Mouse (Mus musculus) thymus, adult 2 months (tissue): ENCODE measurements around the gene Plcb1. TPM values are rescaled to one million over a fixed set of nuclear protein-coding genes. Genes with fewer than 3 reads are reported as not detected.
"Not testable (repeated sequence)": the region's sequence is repeated elsewhere in the genome, so short reads cannot be mapped to it uniquely, and the experiment has no call there.

Experiments used
- DNase-seq: peaks from one replicate; pipeline ENCODE4 v3.0.0; 2021
- H3K27ac ChIP-seq: fragments of 200-500 bp; 2 replicates; pipeline ENCODE4 v1.5.1; 2012; ENCODE audit warnings: low read length, control low read depth; ENCODE audit not compliant: control insufficient read depth, insufficient read depth
- H3K27me3 ChIP-seq: fragments of 200-500 bp; 2 replicates; pipeline ENCODE4 v1.6.1; 2012; ENCODE audit warnings: mild to moderate bottlenecking, low read length, moderate library complexity, mixed read lengths; ENCODE audit not compliant: control insufficient read depth, insufficient read depth
- H3K36me3 ChIP-seq: fragments of 200-500 bp; 2 replicates; pipeline ENCODE4 v1.6.1; 2012; ENCODE audit warnings: mild to moderate bottlenecking, low read length, moderate library complexity; ENCODE audit not compliant: control insufficient read depth, insufficient read depth
- H3K4me1 ChIP-seq: fragments of 200-500 bp; replicated peaks from 2 replicates; pipeline ENCODE4 v1.6.1; 2012; ENCODE audit warnings: low read length; ENCODE audit not compliant: control insufficient read depth, insufficient read depth
- H3K4me3 ChIP-seq: fragments of 200-500 bp; 2 replicates; pipeline ENCODE4 v1.5.1; 2012; ENCODE audit warnings: mild to moderate bottlenecking, low read length, control low read depth, moderate library complexity; ENCODE audit not compliant: control insufficient read depth, insufficient read depth
- CTCF ChIP-seq: fragments of 200-500 bp; IDR thresholded peaks from 2 replicates; pipeline ENCODE4 v1.5.1; 2012; ENCODE audit warnings: mild to moderate bottlenecking, control low read depth, low read length, moderate library complexity, borderline replicate concordance; ENCODE audit not compliant: control insufficient read depth, poor library complexity, insufficient read depth; ENCODE audit errors: extremely low read depth
- POLR2A ChIP-seq: fragments of 200-500 bp; IDR thresholded peaks from 2 replicates; pipeline ENCODE4 v1.6.1; 2012; ENCODE audit warnings: mild to moderate bottlenecking, low read length, control low read depth, moderate library complexity; ENCODE audit not compliant: control insufficient read depth, poor library complexity, insufficient read depth; ENCODE audit errors: extremely low read depth
- WGBS: fragments of 180-500 bp; shearing (Covaris S2); methylation state at CpG from one replicate; pipeline ENCODE4 v1.1.7; 2018; 5-methylcytosine and 5-hydroxymethylcytosine counted together
- polyA plus RNA-seq: library from polyadenylated mRNA; depleted of rRNA; stranded (reverse); fragments of >200 nt; gene quantifications from 2 replicates; pipeline ENCODE4 v1.2.3, GENCODE M21; 2012

The Plcb1 gene
- polyA plus RNA-seq, 1 experiment, result 0.32 TPM

- Histone ChIP-seq H3K27me3 (no peaks in the 10 kb centered on the region), H3K4me1 (no peaks in the 10 kb centered on the region), H3K27ac (no peak overlapping the region), H3K4me3 (no peak overlapping the region), H3K36me3 (no peaks in the 10 kb centered on the region)
- WGBS, result 89% methylated on average over 9 of the region's 9 CpGs
- DNase-seq, result no peak
- TF ChIP-seq POLR2A (no peak), CTCF (no peak)
These were observed 203.9 kb downstream of the Plcb1 start for GRCm38 (mm10) chr2:134989650-134990292.

- no peak for TF ChIP-seq CTCF
- TF ChIP-seq POLR2A, result no peak
- WGBS, result 100% methylated on average over 1 of the region's 1 CpGs
- Histone ChIP-seq H3K4me3 (no peak overlapping the region), H3K36me3 (no peaks in the 10 kb centered on the region), H3K27me3 (no peaks in the 10 kb centered on the region), H3K4me1 (no peaks in the 10 kb centered on the region), H3K27ac (no peak overlapping the region)
- DNase-seq, result no peak
These were observed 221.3 kb downstream of the Plcb1 start for GRCm38 (mm10) chr2:135007134-135007533.

GRCm38 (mm10) chr2:135007885-135008284 lies 222.0 kb downstream of the Plcb1 start:
- 98% methylated on average over 2 of the region's 2 CpGs for WGBS
- H3K36me3 ChIP-seq, H3K27ac ChIP-seq, H3K27me3 ChIP-seq, H3K4me1 ChIP-seq, DNase-seq, H3K4me3 ChIP-seq: not testable (repeated sequence)

- no peak overlapping the region for H3K27ac ChIP-seq
- no peaks in the 10 kb centered on the region for H3K4me1 ChIP-seq
- WGBS, result 97% methylated on average over 8 of the region's 8 CpGs
- no peak for TF ChIP-seq POLR2A
- no peak for TF ChIP-seq CTCF
- H3K36me3 ChIP-seq, result no peaks in the 10 kb centered on the region
- no peak for DNase-seq
- no peak overlapping the region for H3K4me3 ChIP-seq
- H3K27me3 ChIP-seq, result no peaks in the 10 kb centered on the region
These were observed 224.5 kb downstream of the Plcb1 start for GRCm38 (mm10) chr2:135010371-135010770.

GRCm38 (mm10) chr2:135015501-135015900 lies 229.6 kb downstream of the Plcb1 start:
- Histone ChIP-seq H3K27ac (no peak overlapping the region), H3K4me3 (no peak overlapping the region), H3K4me1 (no peaks in the 10 kb centered on the region), H3K27me3 (no peaks in the 10 kb centered on the region), H3K36me3 (no peaks in the 10 kb centered on the region)
- DNase-seq, result no peak
- TF ChIP-seq CTCF, result no peak
- TF ChIP-seq POLR2A, result no peak
- WGBS, result 80% methylated on average over 6 of the region's 6 CpGs

- H3K4me3 ChIP-seq, result no peak overlapping the region
- WGBS, result 64% methylated on average over 1 of the region's 1 CpGs
- no peaks in the 10 kb centered on the region for H3K4me1 ChIP-seq
- no peaks in the 10 kb centered on the region for H3K36me3 ChIP-seq
- no peak overlapping the region for H3K27ac ChIP-seq
- no peak for TF ChIP-seq POLR2A
- TF ChIP-seq CTCF, result no peak
- no peaks in the 10 kb centered on the region for H3K27me3 ChIP-seq
- no peak for DNase-seq
These were observed 232.4 kb downstream of the Plcb1 start for GRCm38 (mm10) chr2:135018275-135018674.

- Histone ChIP-seq H3K27me3 (no peaks in the 10 kb centered on the region), H3K4me1 (no peaks in the 10 kb centered on the region), H3K36me3 (no peaks in the 10 kb centered on the region), H3K27ac (no peak overlapping the region), H3K4me3 (no peak overlapping the region)
- TF ChIP-seq CTCF (no peak), POLR2A (no peak)
- no peak for DNase-seq
- whole genome bisulfite sequencing, result 91% methylated on average over 2 of the region's 2 CpGs
These were observed 232.8 kb downstream of the Plcb1 start for GRCm38 (mm10) chr2:135018708-135019107.
